Mouse (Mus musculus): Measurements from ENCODE around the gene Maml2. TPM values are rescaled to one million over a fixed set of nuclear protein-coding genes. Genes with fewer than 3 reads are reported as not detected.
A peak's percentile ranks its signal among the peaks of the same experiment; 100 is the strongest.

Gene Maml2
- polyA plus RNA-seq, 1 experiment, result 1.3 TPM

GRCm38 (mm10) chr9:13697869-13698268 lies 400.1 kb downstream of the Maml2 start:
- TF ChIP-seq REST (IDR thresholded peaks at IDR 0.05; ENCODE audit: insufficient read depth, insufficient read length), result no peak
- TF ChIP-seq TCF3 (IDR thresholded peaks at IDR 0.05; ENCODE audit: insufficient read length, low read depth), result no peak
- no peak for TF ChIP-seq MYOG (IDR thresholded peaks at IDR 0.05; ENCODE audit: control insufficient read depth in 1 of 3, insufficient read depth in 1 of 3, insufficient read length in 2 of 3, low read depth in 2 of 3)
- H3K79me2 ChIP-seq (ENCODE audit: control insufficient read depth, insufficient read depth), result no peaks in the 10 kb centered on the region
- no peaks in the 10 kb centered on the region for H3K27me3 ChIP-seq (ENCODE audit: control insufficient read depth, insufficient read depth, insufficient read length)

DNA sequence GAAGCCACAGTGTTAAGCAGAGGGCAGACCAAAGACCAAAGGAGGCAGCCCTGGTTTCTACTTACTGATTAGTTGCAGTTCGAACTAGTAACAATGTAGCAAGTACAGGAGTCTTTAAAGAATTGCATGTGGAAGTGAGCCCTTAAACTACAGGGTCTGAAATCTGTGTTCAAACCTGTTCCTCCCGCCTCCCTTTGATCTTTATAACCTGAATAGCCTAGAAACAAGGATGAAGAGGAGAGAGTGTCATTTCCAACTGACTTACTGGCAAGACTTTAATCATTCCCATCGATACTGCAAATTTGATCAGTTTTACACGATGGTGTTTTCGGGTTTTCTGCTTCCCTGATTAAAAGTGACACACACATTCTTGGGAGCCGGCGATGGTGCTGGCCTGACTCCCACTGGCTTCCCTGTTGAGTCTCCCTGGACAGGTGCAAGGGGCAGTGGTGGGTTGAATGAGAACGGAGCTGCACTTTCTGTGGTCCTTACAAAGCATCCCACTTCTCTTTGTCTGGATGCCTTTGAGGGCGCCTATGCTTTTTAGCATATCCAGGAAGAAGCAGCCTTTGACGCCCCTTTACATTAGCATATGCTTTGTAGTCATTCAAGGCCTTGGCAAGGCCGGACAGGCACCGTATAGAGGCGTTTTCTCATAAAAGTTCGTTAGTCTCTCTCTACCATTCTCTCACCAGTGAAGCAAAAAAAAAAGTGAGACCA lies 401.5 kb downstream of the Maml2 start:
- Histone ChIP-seq H3K27me3 (ENCODE audit: control insufficient read depth, insufficient read depth, insufficient read length) (no peaks in the 10 kb centered on the region), H3K4me3 (no peak overlapping the region), H3K36me3 (ENCODE audit: control insufficient read depth, insufficient read depth) (no peaks in the 10 kb centered on the region), H3ac (ENCODE audit: control insufficient read depth, insufficient read length) (no peak overlapping the region), H3K4me2 (ENCODE audit: low read depth) (no peak overlapping the region), H3K79me2 (ENCODE audit: control insufficient read depth, insufficient read depth) (no peaks in the 10 kb centered on the region)
- TF ChIP-seq POLR2AphosphoS2 (IDR thresholded peaks at IDR 0.05; ENCODE audit: insufficient read length, low read depth) (no peak), SRF (IDR thresholded peaks at IDR 0.05; ENCODE audit: control insufficient read depth, insufficient read length, low read depth) (no peak), TCF12 (IDR thresholded peaks at IDR 0.05; ENCODE audit: insufficient read depth, poor library complexity, severe bottlenecking) (no peak), MYOD1 (IDR thresholded peaks at IDR 0.05; ENCODE audit: control insufficient read depth in 1 of 3, insufficient read length in 2 of 3, low read depth in 2 of 3) (no peak), E2F4 (IDR thresholded peaks at IDR 0.05; ENCODE audit: insufficient read depth) (no peak), REST (IDR thresholded peaks at IDR 0.05; ENCODE audit: insufficient read depth, insufficient read length) (no peak), MAX (IDR thresholded peaks at IDR 0.05; ENCODE audit: low read depth) (no peak), MYOG (IDR thresholded peaks at IDR 0.05; ENCODE audit: control insufficient read depth in 1 of 3, insufficient read depth in 1 of 3, insufficient read length in 2 of 3, low read depth in 2 of 3) (no peak), POLR2A (IDR thresholded peaks at IDR 0.05; ENCODE audit: insufficient read length, low read depth) (no peak), TCF3 (IDR thresholded peaks at IDR 0.05; ENCODE audit: insufficient read length, low read depth) (no peak), CEBPB (IDR thresholded peaks at IDR 0.05; ENCODE audit: insufficient read depth, poor library complexity, severe bottlenecking) (no peak), USF1 (IDR thresholded peaks at IDR 0.05; ENCODE audit: low read depth) (no peak)

More at GRCm38 (mm10) chr9:13697869-13698268, 400.1 kb downstream of the Maml2 start:
- no peaks in the 10 kb centered on the region for H3K36me3 ChIP-seq (ENCODE audit: control insufficient read depth, insufficient read depth)
- no peak overlapping the region for H3K4me3 ChIP-seq
- H3ac ChIP-seq (ENCODE audit: control insufficient read depth, insufficient read length), result no peak overlapping the region
- H3K4me2 ChIP-seq (ENCODE audit: low read depth), result no peak overlapping the region

- Histone ChIP-seq H3ac (ENCODE audit: control insufficient read depth, insufficient read length) (no peak overlapping the region), H3K4me2 (ENCODE audit: low read depth) (no peak overlapping the region), H3K79me2 (ENCODE audit: control insufficient read depth, insufficient read depth) (no peaks in the 10 kb centered on the region), H3K36me3 (ENCODE audit: control insufficient read depth, insufficient read depth) (no peaks in the 10 kb centered on the region), H3K4me3 (no peak overlapping the region), H3K27me3 (ENCODE audit: control insufficient read depth, insufficient read depth, insufficient read length) (no peaks in the 10 kb centered on the region)
- TF ChIP-seq USF1 (IDR thresholded peaks at IDR 0.05; ENCODE audit: low read depth) (no peak), TCF3 (IDR thresholded peaks at IDR 0.05; ENCODE audit: insufficient read length, low read depth) (no peak), CEBPB (IDR thresholded peaks at IDR 0.05; ENCODE audit: insufficient read depth, poor library complexity, severe bottlenecking) (no peak), MYOD1 (IDR thresholded peaks at IDR 0.05; ENCODE audit: control insufficient read depth in 1 of 3, insufficient read length in 2 of 3, low read depth in 2 of 3) (no peak), TCF12 (IDR thresholded peaks at IDR 0.05; ENCODE audit: insufficient read depth, poor library complexity, severe bottlenecking) (no peak), POLR2A (IDR thresholded peaks at IDR 0.05; ENCODE audit: insufficient read length, low read depth) (no peak), MAX (IDR thresholded peaks at IDR 0.05; ENCODE audit: low read depth) (no peak), REST (IDR thresholded peaks at IDR 0.05; ENCODE audit: insufficient read depth, insufficient read length) (no peak), MYOG (IDR thresholded peaks at IDR 0.05; ENCODE audit: control insufficient read depth in 1 of 3, insufficient read depth in 1 of 3, insufficient read length in 2 of 3, low read depth in 2 of 3) (no peak)
Measured at GRCm38 (mm10) chr9:13699781-13700116, 402.0 kb downstream of the Maml2 start.

DNA sequence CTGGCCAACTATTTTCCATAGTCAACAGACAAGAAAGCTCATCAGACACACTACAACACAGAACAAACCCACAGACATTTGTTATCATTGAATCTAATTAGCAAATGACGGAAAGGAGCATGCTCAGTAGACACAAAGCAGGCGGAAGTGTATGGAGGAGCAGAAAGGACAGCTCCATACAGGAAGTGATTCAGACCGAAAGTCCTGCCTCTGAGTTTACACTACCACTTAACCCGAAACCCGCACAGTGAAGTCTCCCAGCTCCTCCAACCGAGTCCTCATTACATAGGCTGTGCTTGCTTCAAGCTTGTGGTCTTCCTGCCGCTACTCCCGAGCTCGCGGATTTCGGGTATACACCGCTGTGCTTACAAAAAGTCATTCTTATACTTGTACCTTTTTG lies 404.0 kb downstream of the Maml2 start:
- TF ChIP-seq CEBPB (IDR thresholded peaks at IDR 0.05; ENCODE audit: insufficient read depth, poor library complexity, severe bottlenecking) (no peak), REST (IDR thresholded peaks at IDR 0.05; ENCODE audit: insufficient read depth, insufficient read length) (no peak), POLR2A (IDR thresholded peaks at IDR 0.05; ENCODE audit: insufficient read length, low read depth) (no peak), MYOD1 (IDR thresholded peaks at IDR 0.05; ENCODE audit: control insufficient read depth in 1 of 3, insufficient read length in 2 of 3, low read depth in 2 of 3) (no peak), TCF3 (IDR thresholded peaks at IDR 0.05; ENCODE audit: insufficient read length, low read depth) (no peak), POLR2AphosphoS2 (IDR thresholded peaks at IDR 0.05; ENCODE audit: insufficient read length, low read depth) (no peak)
- Histone ChIP-seq H3ac (ENCODE audit: control insufficient read depth, insufficient read length) (no peak overlapping the region), H3K79me2 (ENCODE audit: control insufficient read depth, insufficient read depth) (no peaks in the 10 kb centered on the region), H3K4me3 (no peak overlapping the region), H3K27me3 (ENCODE audit: control insufficient read depth, insufficient read depth, insufficient read length) (no peaks in the 10 kb centered on the region), H3K4me2 (ENCODE audit: low read depth) (no peak overlapping the region), H3K36me3 (ENCODE audit: control insufficient read depth, insufficient read depth) (no peaks in the 10 kb centered on the region)

DNA sequence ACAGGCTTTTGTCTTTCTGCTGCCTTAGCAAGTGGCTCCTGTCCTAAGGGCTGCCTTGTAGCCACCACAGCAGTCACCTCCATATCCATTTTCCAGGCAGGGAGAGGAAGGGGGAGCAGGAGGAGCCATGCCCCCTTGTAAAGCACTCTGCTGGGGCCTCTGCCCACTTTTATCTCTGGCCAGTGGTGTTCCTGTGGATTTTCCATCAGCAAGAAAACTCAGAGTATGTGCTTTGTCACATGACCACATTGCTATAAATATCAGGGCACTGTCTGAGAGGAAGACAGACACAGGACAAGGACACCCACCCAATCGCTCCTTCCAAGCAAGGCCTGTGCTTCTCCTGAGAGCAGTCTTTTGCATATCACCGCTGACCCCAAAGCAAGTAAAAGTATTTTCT lies 405.3 kb downstream of the Maml2 start:
- H3K79me2 ChIP-seq (ENCODE audit: control insufficient read depth, insufficient read depth), result no peaks in the 10 kb centered on the region
- peak; percentile 10 for TF ChIP-seq USF1 (IDR thresholded peaks at IDR 0.05; ENCODE audit: low read depth)
- TF ChIP-seq TCF12 (IDR thresholded peaks at IDR 0.05; ENCODE audit: insufficient read depth, poor library complexity, severe bottlenecking), result no peak
- no peak for TF ChIP-seq CEBPB (IDR thresholded peaks at IDR 0.05; ENCODE audit: insufficient read depth, poor library complexity, severe bottlenecking)
- no peak for TF ChIP-seq POLR2A (IDR thresholded peaks at IDR 0.05; ENCODE audit: insufficient read length, low read depth)
- no peak for TF ChIP-seq REST (IDR thresholded peaks at IDR 0.05; ENCODE audit: insufficient read depth, insufficient read length)
- no peak overlapping the region for H3ac ChIP-seq (ENCODE audit: control insufficient read depth, insufficient read length)
- H3K4me3 ChIP-seq, result no peak overlapping the region
- no peaks in the 10 kb centered on the region for H3K27me3 ChIP-seq (ENCODE audit: control insufficient read depth, insufficient read depth, insufficient read length)
- no peaks in the 10 kb centered on the region for H3K36me3 ChIP-seq (ENCODE audit: control insufficient read depth, insufficient read depth)
- no peak overlapping the region for H3K4me2 ChIP-seq (ENCODE audit: low read depth)
